Mouse (Mus musculus) CH12.LX (cell line): Measurements from ENCODE around the gene Adamtsl5. TPM values are rescaled to one million over a fixed set of nuclear protein-coding genes. Genes with fewer than 3 reads are reported as not detected.

ENCODE experiments used
- DNase-seq: peaks from one replicate; pipeline ENCODE4 v3.0.0-alpha.2; 2013; ENCODE audit errors: extremely low read depth
- H3K27ac ChIP-seq: 2 replicates; pipeline ENCODE4 v1.5.1; 2012; ENCODE audit warnings: low read depth, mild to moderate bottlenecking, control low read depth, moderate library complexity; ENCODE audit not compliant: insufficient read depth
- H3K27me3 ChIP-seq: replicated peaks from 2 replicates; pipeline ENCODE3; 2012; ENCODE audit warnings: inconsistent platforms
- H3K36me3 ChIP-seq, 2 experiments: replicated peaks in 1 of 2; 2 replicates each; pipeline versions ENCODE3 to v1.6.1; 2012; ENCODE audit warnings: inconsistent platforms in 1 of 2, low read length in 1 of 2, mild to moderate bottlenecking in 1 of 2, mixed read lengths in 1 of 2, moderate library complexity in 1 of 2; ENCODE audit not compliant: control insufficient read depth in 1 of 2, insufficient read depth in 1 of 2
- H3K4me1 ChIP-seq, 2 experiments: 2 replicates each; pipeline ENCODE4 v1.6.1; 2012; ENCODE audit warnings: inconsistent platforms in 1 of 2, moderate library complexity in 1 of 2; ENCODE audit not compliant: insufficient read depth in 2 of 2, control insufficient read depth in 1 of 2
- H3K4me2 ChIP-seq: 2 replicates; pipeline ENCODE4 v1.6.1; 2012; ENCODE audit warnings: low read depth, mild to moderate bottlenecking, control low read depth; ENCODE audit not compliant: poor library complexity, insufficient read depth, severe bottlenecking
- H3K4me3 ChIP-seq, 3 experiments: fragments of 150-350 bp in 1 of 3; sonication (generic) in 1 of 3; replicated peaks in 1 of 3; 2 replicates each; pipeline versions ENCODE3 to v1.5.1; 2011 to 2012; ENCODE audit warnings: low read depth in 2 of 3, low read length in 2 of 3, mild to moderate bottlenecking in 2 of 3, moderate library complexity in 2 of 3, control low read depth in 1 of 3, improper control_type of control experiment in 1 of 3, inconsistent platforms in 1 of 3, mixed read lengths in 1 of 3; ENCODE audit not compliant: poor library complexity in 1 of 3
- H3K79me2 ChIP-seq: replicated peaks from 2 replicates; pipeline ENCODE4 v1.6.1; 2012; ENCODE audit warnings: mild to moderate bottlenecking, moderate library complexity; ENCODE audit not compliant: control insufficient read depth, poor library complexity, insufficient read depth, severe bottlenecking; ENCODE audit errors: extremely low read depth
- H3K9ac ChIP-seq: 2 replicates; pipeline ENCODE4 v1.6.1; 2012; ENCODE audit warnings: low read depth, mild to moderate bottlenecking, control low read depth, moderate library complexity; ENCODE audit not compliant: insufficient read depth
- H3K9me3 ChIP-seq: replicated peaks from 2 replicates; pipeline ENCODE3; 2012; ENCODE audit warnings: low read length, inconsistent platforms, mixed read lengths
- CHD1 ChIP-seq: IDR thresholded peaks from 2 replicates; pipeline ENCODE4 v1.6.1; 2012; ENCODE audit warnings: low read depth, low read length, improper control_type of control experiment, inconsistent platforms
- CHD2 ChIP-seq: IDR thresholded peaks from 2 replicates; pipeline ENCODE4 v1.6.1; 2011; ENCODE audit warnings: low read length, improper control_type of control experiment
- ELF1 ChIP-seq: IDR thresholded peaks from 2 replicates; pipeline ENCODE4 v1.6.1; 2014; ENCODE audit warnings: low read depth, mild to moderate bottlenecking, inconsistent platforms, low read length, improper control_type of control experiment
- ETS1 ChIP-seq: conservative IDR thresholded peaks from 2 replicates; pipeline ENCODE4 v1.6.1; 2012; ENCODE audit warnings: low read depth, mild to moderate bottlenecking, inconsistent platforms, low read length, improper control_type of control experiment, moderate library complexity
- GABPA ChIP-seq: IDR thresholded peaks from 2 replicates; pipeline ENCODE4 v1.6.1; 2012; ENCODE audit warnings: low read depth, low read length, improper control_type of control experiment, inconsistent platforms; ENCODE audit not compliant: insufficient replicate concordance
- HCFC1 ChIP-seq: IDR thresholded peaks from 2 replicates; pipeline ENCODE4 v1.6.1; 2012; ENCODE audit warnings: low read depth, mild to moderate bottlenecking, inconsistent platforms, low read length, improper control_type of control experiment
- JUN ChIP-seq: IDR thresholded peaks from 2 replicates; pipeline ENCODE4 v1.6.1; 2011; ENCODE audit warnings: low read depth, mild to moderate bottlenecking, low read length, improper control_type of control experiment, moderate library complexity; ENCODE audit not compliant: insufficient read depth
- JUND ChIP-seq: conservative IDR thresholded peaks from 2 replicates; pipeline ENCODE4 v1.6.1; 2011; ENCODE audit warnings: low read depth, low read length, improper control_type of control experiment
- MAFK ChIP-seq: IDR thresholded peaks from 2 replicates; pipeline ENCODE4 v1.6.1; 2011; ENCODE audit warnings: low read length, improper control_type of control experiment; ENCODE audit not compliant: insufficient replicate concordance
- MAZ ChIP-seq: IDR thresholded peaks from 2 replicates; pipeline ENCODE4 v1.6.1; 2012; ENCODE audit warnings: low read depth, mild to moderate bottlenecking, inconsistent platforms, low read length, improper control_type of control experiment, moderate library complexity
- MXI1 ChIP-seq: IDR thresholded peaks from 2 replicates; pipeline ENCODE4 v1.6.1; 2011; ENCODE audit warnings: mild to moderate bottlenecking, low read depth, low read length, improper control_type of control experiment
- MYC ChIP-seq: IDR thresholded peaks from 2 replicates; pipeline ENCODE4 v1.6.1; 2011; ENCODE audit warnings: low read depth, mild to moderate bottlenecking, improper control_type of control experiment, low read length
- NELFE ChIP-seq: IDR thresholded peaks from 2 replicates; pipeline ENCODE4 v1.6.1; 2011; ENCODE audit warnings: low read depth, low read length, improper control_type of control experiment
- PAX5 ChIP-seq: IDR thresholded peaks from 2 replicates; pipeline ENCODE4 v1.6.1; 2012; ENCODE audit warnings: low read length, inconsistent platforms, mixed read lengths
- POLR2AphosphoS2 ChIP-seq: IDR thresholded peaks from 2 replicates; pipeline ENCODE4 v1.6.1; 2011; ENCODE audit warnings: low read depth, low read length, improper control_type of control experiment
- RAD21 ChIP-seq: IDR thresholded peaks from 2 replicates; pipeline ENCODE4 v1.6.1; 2011; ENCODE audit warnings: low read depth, mild to moderate bottlenecking, low read length, improper control_type of control experiment, moderate library complexity
- RCOR1 ChIP-seq: conservative IDR thresholded peaks from 2 replicates; pipeline ENCODE4 v1.6.1; 2012; ENCODE audit warnings: low read depth, mild to moderate bottlenecking, inconsistent platforms, low read length, improper control_type of control experiment
- TBP ChIP-seq: conservative IDR thresholded peaks from 2 replicates; pipeline ENCODE4 v1.6.1; 2011; ENCODE audit warnings: low read depth, low read length, improper control_type of control experiment
- TCF12 ChIP-seq: IDR thresholded peaks from 2 replicates; pipeline ENCODE4 v1.6.1; 2014; ENCODE audit warnings: low read depth, mild to moderate bottlenecking, inconsistent platforms, low read length, improper control_type of control experiment
- ZKSCAN1 ChIP-seq: IDR thresholded peaks from 2 replicates; pipeline ENCODE4 v1.6.1; 2012; ENCODE audit warnings: low read depth, inconsistent platforms, low read length, improper control_type of control experiment, borderline replicate concordance
- ZNF384 ChIP-seq: IDR thresholded peaks from 2 replicates; pipeline ENCODE4 v1.6.1; 2012; ENCODE audit warnings: low read depth, low read length, improper control_type of control experiment, inconsistent platforms
- dilution Hi-C: fragments of 300-500 bp; cut with MboI; formaldehyde crosslinking; loops from 2 replicates; pipeline ENCODE4 v1.14.3; 2020; ENCODE audit warnings: low sequenced_read_pairs; ENCODE audit not compliant: extremely low pct_unique_long_range_greater_than_20kb, extremely low pct_ligation_motif_present
- in situ Hi-C: fragments of 300-500 bp; cut with MboI; formaldehyde crosslinking; loops from 3 replicates; pipeline ENCODE4 v1.14.3; 2019; ENCODE audit warnings: low sequenced_read_pairs, low pct_ligation_motif_present, low pct_unique_long_range_greater_than_20kb, mixed read lengths
- polyA plus RNA-seq: library from polyadenylated mRNA; unstranded; fragments of >175 nt; gene quantifications from 2 replicates; pipeline ENCODE4 v1.2.1, GENCODE M21; 2012; ENCODE audit warnings: low read depth; ENCODE audit not compliant: insufficient read length
- total RNA-seq, 2 experiments: library from RNA; depleted of rRNA; stranded (reverse); fragments of 300-350 nt in 1 of 2; fragments of >200 nt in 1 of 2; gene quantifications; 2 replicates each; pipeline ENCODE4 v1.2.3; 2012 to 2014

The Adamtsl5 gene
- total and polyA plus RNA-seq, 3 experiments, result 0.16 to 0.55 (median 0.27) TPM

DNA sequence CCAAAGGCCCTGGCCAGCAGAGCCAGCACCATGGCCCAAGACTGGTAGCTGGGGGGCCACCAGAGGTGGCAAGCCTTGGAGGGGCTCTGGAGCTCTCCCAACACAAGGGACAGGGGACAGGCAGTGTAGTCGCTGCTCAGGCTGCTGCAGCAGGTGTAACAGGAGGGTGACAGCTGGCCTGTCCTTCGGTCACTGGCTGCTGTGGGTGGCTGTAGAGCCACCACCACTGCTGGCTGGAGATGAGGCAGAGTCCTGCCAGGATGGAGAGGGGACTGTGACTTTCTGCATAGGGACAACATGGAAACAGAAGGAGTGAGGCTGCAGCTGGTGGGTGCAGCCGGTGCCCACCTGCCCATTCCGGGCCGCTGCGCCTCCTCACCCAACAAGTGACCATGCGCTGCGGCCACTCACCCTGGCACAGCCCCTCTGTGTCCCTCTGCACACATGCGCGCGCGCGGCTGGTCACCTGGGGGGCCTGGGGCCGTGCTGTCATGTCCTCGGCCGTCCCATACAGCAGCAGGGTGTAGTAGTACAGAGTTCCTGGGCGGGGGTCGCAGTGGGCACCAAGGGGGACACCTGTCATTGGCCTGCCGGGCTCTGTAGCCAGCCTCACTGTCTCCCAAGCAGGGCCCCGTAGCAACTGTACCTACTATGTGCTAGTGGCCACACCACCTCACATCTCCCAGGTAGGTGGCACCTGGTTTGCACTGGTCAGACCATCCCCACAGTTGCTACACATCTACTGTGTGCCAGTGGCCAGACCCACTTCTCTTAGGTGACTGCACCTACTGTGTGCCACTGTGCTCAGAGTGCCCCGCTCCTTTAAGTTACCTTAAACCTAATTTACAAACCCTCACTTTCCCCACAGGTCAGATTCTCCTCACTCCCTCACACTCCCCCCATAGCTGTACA, 26.3 kb downstream of the Adamtsl5 start:
- Histone ChIP-seq H3K9ac (no peak overlapping the region), H3K4me3 (peak overlapping the region; percentile 12 to 96 (median 95))
- TF ChIP-seq ZKSCAN1 (peak; percentile 93), JUN (no peak)
- TF ChIP-seq, all 38 proteins: peak for 1
- in situ Hi-C loops (no loop called here), dilution Hi-C loops (no loop called here)
- Histone ChIP-seq H3K4me1 (peaks cover 42% of the 10 kb centered on the region in 2 experiments), H3K4me2 (peak overlapping the region; percentile 53; the same call in 1 of the 2 replicates), H3K27me3 (peaks cover 20% of the 10 kb centered on the region), H3K36me3 (peaks cover 20 to 26% of the 10 kb centered on the region in 2 experiments), H3K27ac (peak overlapping the region; percentile 81), H3K79me2 (peaks cover 13% of the 10 kb centered on the region), H3K9me3 (no peaks in the 10 kb centered on the region)
- DNase-seq, result no peak

DNA sequence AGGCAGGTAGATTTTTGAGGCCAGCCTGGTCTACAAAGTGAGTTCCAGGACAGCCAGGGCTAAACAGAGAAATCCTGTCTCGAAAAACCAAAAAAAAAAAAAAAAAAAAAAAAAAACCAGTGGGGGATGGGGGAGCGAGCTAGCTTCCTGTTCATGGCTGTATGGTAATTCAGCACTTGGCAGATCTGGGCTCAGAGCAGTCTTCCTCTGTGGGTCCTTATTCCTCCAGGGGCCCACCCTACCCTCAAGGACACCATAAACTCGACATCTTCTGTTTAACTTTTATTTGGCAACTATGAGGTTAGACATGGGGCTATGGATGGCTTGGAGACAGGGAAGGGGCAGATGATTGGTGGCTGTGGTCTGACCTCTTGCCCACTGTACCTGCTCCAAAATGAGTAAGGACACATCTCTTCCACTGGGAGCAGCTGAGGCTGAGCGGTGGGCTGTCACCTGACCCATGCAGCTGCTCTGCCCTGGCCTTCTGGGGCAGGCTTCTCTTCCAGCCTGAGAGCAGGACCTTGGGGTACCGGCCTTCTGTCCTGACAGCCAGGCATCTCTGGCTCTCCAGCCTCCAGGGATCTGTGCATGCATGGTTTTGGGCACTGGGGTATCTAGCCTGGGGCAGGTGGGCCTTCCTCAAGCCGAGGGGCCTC, 27.1 kb downstream of the Adamtsl5 start:
- Histone ChIP-seq H3K4me2 (peak overlapping the region; percentile 11), H3K27me3 (peaks cover 17% of the 10 kb centered on the region), H3K36me3 (peaks cover 20 to 34% of the 10 kb centered on the region in 2 experiments), H3K9me3 (no peaks in the 10 kb centered on the region), H3K79me2 (peaks cover 13% of the 10 kb centered on the region), H3K4me1 (peaks cover 43 to 48% of the 10 kb centered on the region in 2 experiments)
- in situ Hi-C loops, result no loop called here
- dilution Hi-C loops, result no loop called here
- peak; percentile 50 for DNase-seq
- TF ChIP-seq ELF1 (0 out of 2 replicates have a peak, but pooled peaks have one; percentile 6), TBP (no peak), ZNF384 (peak; percentile 97), RAD21 (no peak), GABPA (no peak)
- TF ChIP-seq, all 38 proteins: peak for 2
- Histone ChIP-seq H3K4me3 (peak overlapping the region; percentile 76 to 96 (median 95)), H3K9ac (peak overlapping the region; percentile 56), H3K27ac (peak overlapping the region; percentile 81)

DNA sequence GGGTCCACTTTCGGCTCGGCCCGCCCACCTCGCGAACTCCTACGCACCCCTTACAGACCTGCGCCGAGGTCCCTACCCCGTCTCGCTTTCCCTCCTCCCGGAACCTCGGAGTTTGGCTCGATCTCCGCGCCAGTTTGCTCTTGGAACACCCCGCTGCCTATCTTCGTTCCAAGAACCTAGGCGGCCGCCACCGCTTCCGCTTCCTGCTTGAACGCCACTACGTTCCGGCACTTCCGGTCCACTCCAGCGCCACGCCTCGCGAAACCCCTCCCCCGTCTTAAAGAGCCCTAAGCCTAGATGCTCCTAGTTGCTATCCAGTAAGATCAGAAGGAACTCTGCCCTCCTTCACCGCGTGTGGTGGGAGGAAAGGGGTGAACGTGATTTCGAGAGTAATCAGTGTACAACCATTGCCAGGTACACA, 27.9 kb downstream of the Adamtsl5 start, which contains the start of gene 2310011J03Rik:
Gene 2310011J03Rik (minus strand): TSS at position 198 of the 421 bp plus-strand sequence.
- Histone ChIP-seq H3K4me2 (peak within 1 kb of the TSS; percentile 68), H3K9me3 (no peaks in the 10 kb centered on the region), H3K4me1 (peaks cover 43 to 48% of the 10 kb centered on the region in 2 experiments), H3K79me2 (peaks cover 13% of the 10 kb centered on the region), H3K4me3 (peak within 1 kb of the TSS; percentile 76 to 96 (median 95)), H3K9ac (peak within 1 kb of the TSS; percentile 65), H3K27ac (peak within 1 kb of the TSS; percentile 81), H3K36me3 (peaks cover 20 to 42% of the 10 kb centered on the region in 2 experiments), H3K27me3 (peaks cover 9% of the 10 kb centered on the region)
- in situ Hi-C loops, result no loop called here
- dilution Hi-C loops, result no loop called here
- peak; percentile 96 for DNase-seq
- TF ChIP-seq HCFC1 (peak; percentile 84), CHD1 (0 out of 2 replicates have a peak, but pooled peaks have one; percentile 52), POLR2AphosphoS2 (peak; percentile 81; the same call in 1 of the 2 replicates), ETS1 (no peak), RCOR1 (no peak), MYC (peak; percentile 58; the same call in 1 of the 2 replicates), NELFE (peak; percentile 95), ELF1 (peak; percentile 99), TCF12 (peak; percentile 76; the same call in 1 of the 2 replicates), MAZ (peak; percentile 91), MAFK (no peak), CHD2 (peak; percentile 77), JUN (no peak), MXI1 (peak; percentile 83), PAX5 (no peak), JUND (no peak), TBP (peak; percentile 76)
